Mouse (Mus musculus) activated CD4-positive, CD25-positive, alpha-beta regulatory T cell, adult 4 months (primary cell): ENCODE data around the gene Tekt1. TPM values are rescaled to one million over a fixed set of nuclear protein-coding genes. Genes with fewer than 3 reads are reported as not detected.
"Not testable (repeated sequence)": the region's sequence is repeated elsewhere in the genome, so short reads cannot be mapped to it uniquely, and the experiment has no call there.

ENCODE experiments used
- ATAC-seq: one replicate; pipeline ENCODE4 v1.8.0; 2017
- polyA plus RNA-seq, 2 experiments: library from polyadenylated mRNA; unstranded; fragments of 100-300 nt; shearing (Covaris generic); gene quantifications; one replicate each; pipeline ENCODE4 v1.2.1; 2017

The Tekt1 gene
- polyA plus RNA-seq, 2 experiments from 2014 or later, result not detected

- ATAC-seq, result no peak
Measured at GRCm38 (mm10) chr11:72389407-72390142, 27.3 kb upstream of the Tekt1 start.

- no peak for ATAC-seq
Measured at GRCm38 (mm10) chr11:72388113-72388529, 25.9 kb upstream of the Tekt1 start.

GRCm38 (mm10) chr11:72379351-72379750 lies 17.1 kb upstream of the Tekt1 start:
- no peak for ATAC-seq

DNA sequence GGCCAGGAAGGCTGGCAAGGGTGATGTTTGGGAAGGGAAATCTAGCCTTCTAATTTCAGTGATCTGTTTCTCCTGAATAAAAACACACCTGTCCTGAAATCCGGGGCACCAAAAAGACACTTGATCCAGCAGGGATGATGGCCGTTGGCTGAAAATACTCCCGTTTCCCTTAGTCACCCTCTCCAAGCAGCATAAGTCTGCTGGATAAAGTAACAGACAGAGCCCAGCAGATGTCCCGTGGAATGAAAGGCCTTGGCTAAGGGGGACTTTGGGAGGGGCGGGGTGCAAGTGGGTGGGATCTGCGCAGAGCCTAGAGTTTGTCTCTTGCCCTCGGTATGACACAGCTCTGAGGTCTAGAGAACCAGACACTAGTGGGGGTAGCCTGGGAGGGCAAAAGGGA lies 16.0 kb upstream of the Tekt1 start:
- ATAC-seq, result no peak

DNA sequence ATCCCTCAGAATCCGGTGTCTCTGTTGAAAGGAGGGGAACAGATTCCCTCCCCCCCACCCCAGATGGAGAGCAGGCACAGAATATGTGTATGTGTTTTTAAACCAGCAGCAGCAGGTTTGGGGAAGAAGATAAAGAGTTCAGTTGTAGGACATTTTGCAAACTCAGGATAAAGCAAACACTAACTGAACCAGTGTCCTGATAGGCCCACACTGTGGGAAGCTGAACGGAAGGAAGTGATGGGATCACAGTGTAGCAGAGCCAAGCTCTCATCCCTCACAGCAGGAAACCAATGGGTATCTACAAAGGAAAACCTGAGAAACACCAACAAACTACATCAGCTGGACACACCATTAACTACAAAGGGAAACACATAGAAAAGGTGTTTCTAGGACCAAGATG lies 14.3 kb upstream of the Tekt1 start:
- ATAC-seq, result no peak

GRCm38 (mm10) chr11:72369904-72370672 lies 7.8 kb upstream of the Tekt1 start:
- ATAC-seq, result no peak

DNA sequence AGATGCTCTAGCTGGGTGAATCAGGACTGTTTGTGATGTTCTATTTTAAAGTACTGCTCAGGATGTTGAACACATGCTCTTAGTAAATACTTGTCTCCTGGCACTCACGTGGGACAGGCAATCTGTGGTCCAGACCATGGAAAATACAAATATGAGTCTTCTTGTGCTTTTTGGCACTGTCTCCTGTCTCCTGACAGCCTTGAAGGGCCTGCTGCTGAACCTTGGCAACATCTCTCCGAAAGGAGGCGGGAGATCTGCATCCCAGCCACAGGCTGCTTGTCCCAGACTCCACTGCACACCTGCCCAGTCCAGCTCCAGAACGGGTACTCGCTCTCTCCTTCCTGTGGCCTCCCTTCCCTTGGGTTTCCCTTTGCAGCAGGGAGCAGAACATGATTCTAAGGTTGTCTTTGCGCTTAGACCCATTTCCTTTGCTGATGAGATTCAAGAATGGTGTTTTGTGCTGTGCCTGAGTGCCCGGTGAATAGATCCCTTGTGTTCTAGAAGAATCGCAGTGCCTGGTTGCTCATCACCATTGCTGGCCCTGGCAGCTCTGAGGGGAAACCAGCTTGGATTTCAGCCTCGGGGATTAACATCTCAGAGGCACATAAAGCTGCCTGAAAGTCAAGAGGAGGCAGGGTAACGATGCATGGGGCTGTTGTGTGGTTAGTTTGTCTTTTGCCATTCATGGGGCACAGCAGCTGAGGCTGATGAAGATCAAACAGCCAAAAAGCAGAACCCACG lies 5.9 kb upstream of the Tekt1 start:
- ATAC-seq, result no peak

DNA sequence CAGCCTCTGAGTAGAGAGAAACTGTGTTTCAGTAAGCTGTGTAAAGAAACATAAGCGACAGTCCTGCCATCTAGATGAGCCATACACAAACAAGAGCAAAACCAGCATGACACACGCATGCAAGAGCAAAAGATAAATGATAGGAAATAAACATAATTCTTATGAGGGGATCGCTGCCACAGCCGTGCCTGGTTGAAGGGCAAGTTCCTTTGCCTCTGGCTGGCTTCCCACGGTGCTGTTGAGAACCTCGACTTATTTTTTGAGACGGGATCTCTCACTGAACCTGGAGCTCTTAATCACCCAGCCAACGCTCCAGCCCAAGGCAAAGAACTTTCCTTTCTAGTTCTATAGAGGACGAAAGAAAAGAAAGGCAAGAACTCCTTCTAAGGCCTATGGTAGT lies 3.9 kb upstream of the Tekt1 start:
- ATAC-seq, result no peak

DNA sequence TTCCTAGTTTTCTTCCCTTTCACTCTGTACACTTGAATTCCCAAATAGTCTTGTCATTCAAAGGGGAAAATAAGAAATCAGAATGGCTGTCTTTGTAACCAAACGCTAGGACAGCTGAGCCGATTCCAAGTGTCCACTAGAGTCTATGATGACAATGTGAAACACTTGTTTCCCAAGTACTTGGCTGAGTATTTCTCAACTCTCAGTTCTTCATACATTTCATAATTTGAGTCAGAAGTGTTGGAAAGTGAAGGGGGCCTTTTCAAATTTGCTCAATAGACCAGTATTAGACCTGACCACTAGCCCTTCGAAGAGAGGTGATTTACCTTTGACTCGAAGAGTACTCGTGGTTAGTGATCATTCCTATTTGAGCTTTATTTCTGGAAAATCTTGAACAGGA lies 2.3 kb upstream of the Tekt1 start:
- ATAC-seq, result no peak

DNA sequence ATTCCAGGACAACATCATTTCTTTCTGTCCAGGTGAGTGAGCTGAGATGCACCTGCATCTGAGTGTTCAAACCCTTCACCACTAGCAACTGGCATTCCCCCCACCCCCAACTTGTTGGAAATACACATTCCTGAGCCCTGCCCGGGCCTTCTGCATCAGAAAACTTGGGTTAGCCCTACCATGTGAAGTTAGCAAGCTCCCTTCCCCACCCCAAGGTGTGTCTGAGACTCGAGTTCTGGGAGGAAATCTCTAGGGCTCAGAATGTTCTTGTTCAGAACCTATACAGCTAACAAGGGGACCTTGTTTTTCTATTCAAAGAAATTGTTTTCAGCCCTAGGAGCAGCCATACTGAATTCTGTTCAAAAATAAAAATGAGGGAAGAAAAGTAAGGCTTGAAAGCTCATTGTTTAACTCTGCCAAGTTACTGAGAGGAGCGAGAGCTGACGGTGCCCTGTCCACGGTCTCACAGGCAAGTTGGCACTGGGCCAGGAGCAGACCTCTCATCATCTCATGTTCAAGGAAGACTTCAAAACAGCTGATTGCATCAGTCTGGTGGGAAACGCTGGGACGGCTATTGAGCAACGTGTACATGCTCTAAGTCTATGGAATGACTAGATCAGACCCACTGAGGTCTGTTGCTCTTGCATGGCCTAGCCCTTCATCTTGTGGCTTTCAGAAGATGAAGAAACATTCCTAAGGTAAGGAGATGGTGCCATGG lies 1.4 kb upstream of the Tekt1 start:
- no peak for ATAC-seq

DNA sequence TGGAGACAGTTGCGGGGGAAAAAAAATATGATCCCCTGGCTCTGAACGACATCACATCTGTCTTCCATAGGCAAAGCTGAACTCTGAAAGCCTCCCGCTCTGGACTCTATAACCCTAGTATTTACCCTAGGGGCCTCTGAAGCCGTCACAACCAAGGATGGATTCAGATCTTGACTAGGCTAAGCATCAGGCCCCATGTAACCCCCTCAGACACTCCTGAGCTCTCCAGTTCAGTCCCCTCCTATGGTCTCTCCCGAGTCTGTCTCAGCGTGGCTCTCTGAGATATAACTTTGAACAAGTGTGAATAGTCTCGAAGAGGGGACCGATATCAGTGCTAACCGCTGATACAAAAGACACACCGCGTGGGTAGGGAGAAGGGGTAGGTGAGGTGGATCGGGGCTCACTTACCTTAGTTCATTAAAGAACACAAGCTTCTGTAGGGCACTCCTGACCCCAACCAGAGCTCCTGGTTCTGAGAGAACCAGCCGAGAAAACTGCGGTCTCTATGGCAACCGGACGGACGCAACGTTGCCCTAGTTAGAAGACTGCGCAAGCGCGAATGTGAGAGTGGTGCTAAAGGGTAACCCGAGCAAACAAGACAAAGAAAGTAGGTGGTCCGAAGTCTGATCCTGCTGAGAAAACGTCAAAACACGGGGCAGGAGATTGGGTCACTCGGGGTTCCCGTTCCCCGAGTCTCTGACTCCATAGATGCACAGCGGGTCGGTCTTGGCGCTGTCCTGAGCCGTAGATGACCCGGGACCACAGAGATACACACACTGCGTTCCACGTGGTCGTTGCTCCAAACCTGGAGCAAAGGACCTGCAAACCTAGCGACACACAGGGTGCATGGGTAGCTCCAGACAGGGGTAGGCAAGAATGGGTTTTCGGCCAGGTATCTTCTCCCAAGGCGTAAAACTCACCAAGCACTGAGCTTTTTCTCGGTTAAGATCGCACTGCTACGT lies 576 bp downstream of the Tekt1 start:
- ATAC-seq, result no peak

GRCm38 (mm10) chr11:72354971-72355728 lies 7.1 kb downstream of the Tekt1 start:
- ATAC-seq, result no peak

- ATAC-seq, result no peak
Measured at GRCm38 (mm10) chr11:72353186-72353585, 9.1 kb downstream of the Tekt1 start.

DNA sequence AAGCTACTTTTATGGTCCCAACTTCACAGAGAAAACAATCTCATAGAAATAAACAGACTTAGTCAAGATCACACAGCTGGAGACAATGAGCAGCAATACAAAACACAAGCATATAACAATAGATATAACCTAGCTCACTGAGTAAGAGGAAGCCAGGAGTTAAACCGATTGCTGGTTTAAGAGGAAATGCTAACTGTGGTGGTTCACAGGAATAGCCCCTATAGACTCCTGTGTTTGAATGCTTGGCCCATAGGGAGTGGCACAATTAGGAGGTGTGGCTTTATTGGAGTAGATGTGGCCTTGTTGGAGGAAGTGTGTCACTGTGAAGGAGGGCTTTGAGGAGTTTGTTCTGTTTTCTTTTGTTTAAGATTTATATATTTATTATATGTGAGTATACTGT lies 10.0 kb downstream of the Tekt1 start:
- ATAC-seq, result no peak

GRCm38 (mm10) chr11:72349652-72350051 lies 12.6 kb downstream of the Tekt1 start:
- ATAC-seq, result no peak

DNA sequence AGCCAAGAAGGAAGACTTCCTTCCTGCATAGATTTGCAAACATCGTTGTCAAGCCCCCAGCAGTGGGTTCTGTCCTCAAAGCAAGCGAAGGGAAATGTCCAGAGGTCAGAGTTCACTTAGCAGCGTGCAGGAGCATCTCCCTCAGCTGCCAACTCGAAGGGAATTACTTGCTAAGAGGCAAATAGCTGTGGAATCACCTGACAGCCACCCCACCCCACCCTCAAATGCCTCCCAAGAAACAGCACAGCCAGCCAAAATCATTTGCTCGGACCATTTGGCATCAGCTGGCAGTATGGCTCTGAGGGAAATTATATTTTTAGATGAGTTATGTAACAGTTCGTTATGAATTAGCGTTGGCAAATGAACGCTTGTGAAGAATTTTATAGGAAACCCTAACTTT lies 13.2 kb downstream of the Tekt1 start:
- no peak for ATAC-seq

GRCm38 (mm10) chr11:72348563-72348962 lies 13.7 kb downstream of the Tekt1 start:
- no peak for ATAC-seq

GRCm38 (mm10) chr11:72344486-72344885 lies 17.8 kb downstream of the Tekt1 start:
- no peak for ATAC-seq

- ATAC-seq, result no peak
Measured at GRCm38 (mm10) chr11:72343904-72344303, 18.3 kb downstream of the Tekt1 start.

DNA sequence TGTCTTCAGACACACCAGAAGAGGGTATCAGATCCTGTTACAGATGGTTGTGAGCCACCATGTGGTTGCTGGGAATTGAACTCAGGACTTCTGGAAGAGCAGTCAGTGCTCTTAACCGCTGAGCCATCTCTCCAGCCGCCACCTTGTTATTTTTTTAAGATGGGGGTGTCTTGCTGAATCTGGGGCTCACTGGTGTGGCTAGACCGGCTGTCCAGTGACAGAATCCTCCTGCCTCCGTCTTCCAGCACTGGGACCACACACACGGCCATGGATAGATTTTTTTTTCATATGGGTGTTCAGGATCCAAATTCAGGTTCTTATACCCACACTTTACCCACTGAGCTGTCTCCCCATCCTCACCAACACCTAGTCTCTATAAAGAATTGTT lies 19.0 kb downstream of the Tekt1 start:
- ATAC-seq, result not testable (repeated sequence)
